Mouse (Mus musculus): ENCODE results near the gene Crybg3. TPM values are rescaled to one million over a fixed set of nuclear protein-coding genes. Genes with fewer than 3 reads are reported as not detected.
A peak's percentile ranks its signal among the peaks of the same experiment; 100 is the strongest.

Crybg3 gene
- polyA plus RNA-seq, 1 experiment from 2014 or later, result 20.5 TPM

- 91% methylated on average over 2 of the region's 2 CpGs for WGBS
- Histone ChIP-seq H3K36me3 (ENCODE audit: control insufficient read depth, insufficient read depth, low read length) (peaks cover 19% of the 10 kb centered on the region), H3K4me2 (ENCODE audit: low read length) (no peak overlapping the region), H3K4me1 (ENCODE audit: control insufficient read depth in 2 of 2, insufficient read depth in 2 of 2, low read length in 2 of 2) (peaks cover 11 to 48% of the 10 kb centered on the region in 2 experiments), H3K9me3 (ENCODE audit: control insufficient read depth, low read length) (no peaks in the 10 kb centered on the region), H3K27me3 (ENCODE audit: control insufficient read depth, insufficient read depth, low read length) (no peaks in the 10 kb centered on the region), H3K27ac (replicated peaks in 1 of 2; ENCODE audit: control insufficient read depth in 1 of 2, insufficient read depth in 1 of 2, low read depth in 2 of 2, low read length in 2 of 2) (no peak overlapping the region), H3K4me3 (ENCODE audit: control insufficient read depth in 1 of 2, insufficient read depth in 1 of 2, low read depth in 1 of 2, low read length in 2 of 2) (no peak overlapping the region), H3K9ac (ENCODE audit: low read length) (no peak overlapping the region)
- ATAC-seq (ENCODE audit: insufficient number of reproducible peaks, insufficient read depth, low FRiP score, low read depth), result no peak
Observed at GRCm38 (mm10) chr16:59565631-59566030, 35.1 kb downstream of the Crybg3 start.

GRCm38 (mm10) chr16:59564025-59564424 lies 36.8 kb downstream of the Crybg3 start:
- Histone ChIP-seq H3K9me3 (ENCODE audit: control insufficient read depth, low read length) (no peaks in the 10 kb centered on the region), H3K27me3 (ENCODE audit: control insufficient read depth, insufficient read depth, low read length) (no peaks in the 10 kb centered on the region), H3K4me3 (ENCODE audit: control insufficient read depth in 1 of 2, insufficient read depth in 1 of 2, low read depth in 1 of 2, low read length in 2 of 2) (no peak overlapping the region), H3K9ac (ENCODE audit: low read length) (no peak overlapping the region), H3K36me3 (ENCODE audit: control insufficient read depth, insufficient read depth, low read length) (peaks cover 30% of the 10 kb centered on the region), H3K27ac (replicated peaks in 1 of 2; ENCODE audit: control insufficient read depth in 1 of 2, insufficient read depth in 1 of 2, low read depth in 2 of 2, low read length in 2 of 2) (no peak overlapping the region), H3K4me2 (ENCODE audit: low read length) (no peak overlapping the region), H3K4me1 (ENCODE audit: control insufficient read depth in 2 of 2, insufficient read depth in 2 of 2, low read length in 2 of 2) (peaks cover 6 to 32% of the 10 kb centered on the region in 2 experiments)
- WGBS, result 88% methylated on average over 5 of the region's 5 CpGs
- ATAC-seq (ENCODE audit: insufficient number of reproducible peaks, insufficient read depth, low FRiP score, low read depth), result no peak

- peaks cover 67% of the 10 kb centered on the region for H3K36me3 ChIP-seq (ENCODE audit: control insufficient read depth, insufficient read depth, low read length)
- H3K4me1 ChIP-seq (ENCODE audit: control insufficient read depth in 2 of 2, insufficient read depth in 2 of 2, low read length in 2 of 2), result no peaks in the 10 kb centered on the region; a peak in 1 of 4 replicates
- H3K4me2 ChIP-seq (ENCODE audit: low read length), result no peak overlapping the region
- H3K27ac ChIP-seq (replicated peaks in 1 of 2; ENCODE audit: control insufficient read depth in 1 of 2, insufficient read depth in 1 of 2, low read depth in 2 of 2, low read length in 2 of 2), result peak overlapping the region in 1 of 2 experiments; percentile 21; a peak in 1 of 4 replicates
- H3K9ac ChIP-seq (ENCODE audit: low read length), result no peak overlapping the region
- ATAC-seq (ENCODE audit: insufficient number of reproducible peaks, insufficient read depth, low FRiP score, low read depth), result no peak
- no peak overlapping the region for H3K4me3 ChIP-seq (ENCODE audit: control insufficient read depth in 1 of 2, insufficient read depth in 1 of 2, low read depth in 1 of 2, low read length in 2 of 2)
- WGBS, result 72% methylated on average over 22 of the region's 22 CpGs
- H3K27me3 ChIP-seq (ENCODE audit: control insufficient read depth, insufficient read depth, low read length), result no peaks in the 10 kb centered on the region
- H3K9me3 ChIP-seq (ENCODE audit: control insufficient read depth, low read length), result no peaks in the 10 kb centered on the region
Observed at GRCm38 (mm10) chr16:59559300-59560200, 41.2 kb downstream of the Crybg3 start.

GRCm38 (mm10) chr16:59558916-59559299 lies 41.9 kb downstream of the Crybg3 start:
- no peak overlapping the region for H3K27ac ChIP-seq (replicated peaks in 1 of 2; ENCODE audit: control insufficient read depth in 1 of 2, insufficient read depth in 1 of 2, low read depth in 2 of 2, low read length in 2 of 2)
- H3K9me3 ChIP-seq (ENCODE audit: control insufficient read depth, low read length), result no peaks in the 10 kb centered on the region
- H3K4me2 ChIP-seq (ENCODE audit: low read length), result no peak overlapping the region
- H3K4me1 ChIP-seq (ENCODE audit: control insufficient read depth in 2 of 2, insufficient read depth in 2 of 2, low read length in 2 of 2), result no peaks in the 10 kb centered on the region; a peak in 1 of 4 replicates
- peaks cover 70% of the 10 kb centered on the region for H3K36me3 ChIP-seq (ENCODE audit: control insufficient read depth, insufficient read depth, low read length)
- H3K4me3 ChIP-seq (ENCODE audit: control insufficient read depth in 1 of 2, insufficient read depth in 1 of 2, low read depth in 1 of 2, low read length in 2 of 2), result no peak overlapping the region
- ATAC-seq (ENCODE audit: insufficient number of reproducible peaks, insufficient read depth, low FRiP score, low read depth), result no peak
- no peak overlapping the region for H3K9ac ChIP-seq (ENCODE audit: low read length)
- 89% methylated on average over 10 of the region's 10 CpGs for WGBS
- H3K27me3 ChIP-seq (ENCODE audit: control insufficient read depth, insufficient read depth, low read length), result no peaks in the 10 kb centered on the region

GRCm38 (mm10) chr16:59553490-59554161 lies 47.2 kb downstream of the Crybg3 start:
- Histone ChIP-seq H3K27me3 (ENCODE audit: control insufficient read depth, insufficient read depth, low read length) (no peaks in the 10 kb centered on the region), H3K36me3 (ENCODE audit: control insufficient read depth, insufficient read depth, low read length) (peaks cover 78% of the 10 kb centered on the region), H3K4me2 (ENCODE audit: low read length) (no peak overlapping the region), H3K9me3 (ENCODE audit: control insufficient read depth, low read length) (no peaks in the 10 kb centered on the region), H3K4me3 (ENCODE audit: control insufficient read depth in 1 of 2, insufficient read depth in 1 of 2, low read depth in 1 of 2, low read length in 2 of 2) (no peak overlapping the region), H3K27ac (replicated peaks in 1 of 2; ENCODE audit: control insufficient read depth in 1 of 2, insufficient read depth in 1 of 2, low read depth in 2 of 2, low read length in 2 of 2) (no peak overlapping the region), H3K9ac (ENCODE audit: low read length) (no peak overlapping the region), H3K4me1 (ENCODE audit: control insufficient read depth in 2 of 2, insufficient read depth in 2 of 2, low read length in 2 of 2) (peaks cover 0 to 10% of the 10 kb centered on the region in 2 experiments; a peak in 3 of 4 replicates)
- no peak for ATAC-seq (ENCODE audit: insufficient number of reproducible peaks, insufficient read depth, low FRiP score, low read depth)
- WGBS, result 82% methylated on average over 12 of the region's 12 CpGs

GRCm38 (mm10) chr16:59551507-59551906 lies 49.3 kb downstream of the Crybg3 start:
- H3K9me3 ChIP-seq (ENCODE audit: control insufficient read depth, low read length), result no peaks in the 10 kb centered on the region
- H3K27me3 ChIP-seq (ENCODE audit: control insufficient read depth, insufficient read depth, low read length), result no peaks in the 10 kb centered on the region
- H3K36me3 ChIP-seq (ENCODE audit: control insufficient read depth, insufficient read depth, low read length), result peaks cover 56% of the 10 kb centered on the region
- 68% methylated on average over 5 of the region's 5 CpGs for WGBS
- peaks cover 8 to 24% of the 10 kb centered on the region in 2 experiments for H3K4me1 ChIP-seq (ENCODE audit: control insufficient read depth in 2 of 2, insufficient read depth in 2 of 2, low read length in 2 of 2)
- no peak for ATAC-seq (ENCODE audit: insufficient number of reproducible peaks, insufficient read depth, low FRiP score, low read depth)
- no peak overlapping the region for H3K4me2 ChIP-seq (ENCODE audit: low read length)
- H3K4me3 ChIP-seq (ENCODE audit: control insufficient read depth in 1 of 2, insufficient read depth in 1 of 2, low read depth in 1 of 2, low read length in 2 of 2), result no peak overlapping the region
- H3K27ac ChIP-seq (replicated peaks in 1 of 2; ENCODE audit: control insufficient read depth in 1 of 2, insufficient read depth in 1 of 2, low read depth in 2 of 2, low read length in 2 of 2), result no peak overlapping the region
- H3K9ac ChIP-seq (ENCODE audit: low read length), result no peak overlapping the region

- Histone ChIP-seq H3K27me3 (ENCODE audit: control insufficient read depth, insufficient read depth, low read length) (no peaks in the 10 kb centered on the region), H3K4me2 (ENCODE audit: low read length) (no peak overlapping the region), H3K27ac (replicated peaks in 1 of 2; ENCODE audit: control insufficient read depth in 1 of 2, insufficient read depth in 1 of 2, low read depth in 2 of 2, low read length in 2 of 2) (0 out of 4 replicates have a peak overlapping the region, but pooled peaks of 1 of the 2 experiments have one; percentile 25), H3K9me3 (ENCODE audit: control insufficient read depth, low read length) (no peaks in the 10 kb centered on the region), H3K9ac (ENCODE audit: low read length) (no peak overlapping the region), H3K4me1 (ENCODE audit: control insufficient read depth in 2 of 2, insufficient read depth in 2 of 2, low read length in 2 of 2) (peaks cover 8 to 24% of the 10 kb centered on the region in 2 experiments), H3K36me3 (ENCODE audit: control insufficient read depth, insufficient read depth, low read length) (peaks cover 38% of the 10 kb centered on the region), H3K4me3 (ENCODE audit: control insufficient read depth in 1 of 2, insufficient read depth in 1 of 2, low read depth in 1 of 2, low read length in 2 of 2) (no peak overlapping the region)
- WGBS, result 89% methylated on average over 15 of the region's 15 CpGs
- 0 out of 2 replicates have a peak, but pooled peaks have one; percentile 53 for ATAC-seq (ENCODE audit: insufficient number of reproducible peaks, insufficient read depth, low FRiP score, low read depth)
Observed at GRCm38 (mm10) chr16:59549631-59550030, 51.1 kb downstream of the Crybg3 start.

All from heart, embryonic 14.5 days (tissue).